Mouse (Mus musculus) intestine, embryonic 15.5 days (tissue): Measurements from ENCODE around the gene Gm4894. TPM values are rescaled to one million over a fixed set of nuclear protein-coding genes. Genes with fewer than 3 reads are reported as not detected.

ENCODE experiments used
- ATAC-seq: fragments of 200-750 bp; cut with Nextera tagmentation; 2 replicates; pipeline ENCODE4 v1.8.0; 2017; ENCODE audit warnings: moderate TSS enrichment, moderate library complexity
- H3K27ac ChIP-seq: fragments of 300-500 bp; sonication (generic); 2 replicates; pipeline ENCODE4 v1.5.1; 2015; ENCODE audit warnings: mild to moderate bottlenecking, inconsistent platforms
- H3K27me3 ChIP-seq: fragments of 300-500 bp; sonication (generic); replicated peaks from 2 replicates; pipeline ENCODE4 v1.6.1; 2015; ENCODE audit warnings: inconsistent platforms
- H3K36me3 ChIP-seq: fragments of 300-500 bp; sonication (generic); 2 replicates; pipeline ENCODE4 v1.6.1; 2015; ENCODE audit warnings: inconsistent platforms
- H3K4me1 ChIP-seq: fragments of 300-500 bp; sonication (generic); replicated peaks from 2 replicates; pipeline ENCODE4 v1.6.1; 2015; ENCODE audit warnings: inconsistent platforms
- H3K4me2 ChIP-seq: fragments of 300-500 bp; sonication (generic); replicated peaks from 2 replicates; pipeline ENCODE4 v1.6.1; 2015; ENCODE audit warnings: mild to moderate bottlenecking, inconsistent platforms
- H3K4me3 ChIP-seq: fragments of 300-500 bp; sonication (generic); replicated peaks from 2 replicates; pipeline ENCODE4 v1.5.1; 2015; ENCODE audit warnings: inconsistent platforms
- H3K9ac ChIP-seq: fragments of 300-500 bp; sonication (generic); 2 replicates; pipeline ENCODE4 v1.6.1; 2015; ENCODE audit warnings: inconsistent platforms
- H3K9me3 ChIP-seq: fragments of 300-500 bp; sonication (generic); 2 replicates; pipeline ENCODE4 v1.6.1; 2016; ENCODE audit warnings: inconsistent platforms
- WGBS: fragments of 180-500 bp; shearing (Covaris S2); methylation state at CpG from one replicate; pipeline ENCODE4 v1.1.7; 2015; 5-methylcytosine and 5-hydroxymethylcytosine counted together
- polyA plus RNA-seq: library from polyadenylated mRNA; unstranded; fragments of >200 nt; fragmentation: Nextera tagmentation; extraction: Ambion mirVana; gene quantifications from 2 replicates; pipeline ENCODE4 v1.2.1, GENCODE M21; 2015

Gene Gm4894
- polyA plus RNA-seq, 1 experiment from 2014 or later = not detected

DNA sequence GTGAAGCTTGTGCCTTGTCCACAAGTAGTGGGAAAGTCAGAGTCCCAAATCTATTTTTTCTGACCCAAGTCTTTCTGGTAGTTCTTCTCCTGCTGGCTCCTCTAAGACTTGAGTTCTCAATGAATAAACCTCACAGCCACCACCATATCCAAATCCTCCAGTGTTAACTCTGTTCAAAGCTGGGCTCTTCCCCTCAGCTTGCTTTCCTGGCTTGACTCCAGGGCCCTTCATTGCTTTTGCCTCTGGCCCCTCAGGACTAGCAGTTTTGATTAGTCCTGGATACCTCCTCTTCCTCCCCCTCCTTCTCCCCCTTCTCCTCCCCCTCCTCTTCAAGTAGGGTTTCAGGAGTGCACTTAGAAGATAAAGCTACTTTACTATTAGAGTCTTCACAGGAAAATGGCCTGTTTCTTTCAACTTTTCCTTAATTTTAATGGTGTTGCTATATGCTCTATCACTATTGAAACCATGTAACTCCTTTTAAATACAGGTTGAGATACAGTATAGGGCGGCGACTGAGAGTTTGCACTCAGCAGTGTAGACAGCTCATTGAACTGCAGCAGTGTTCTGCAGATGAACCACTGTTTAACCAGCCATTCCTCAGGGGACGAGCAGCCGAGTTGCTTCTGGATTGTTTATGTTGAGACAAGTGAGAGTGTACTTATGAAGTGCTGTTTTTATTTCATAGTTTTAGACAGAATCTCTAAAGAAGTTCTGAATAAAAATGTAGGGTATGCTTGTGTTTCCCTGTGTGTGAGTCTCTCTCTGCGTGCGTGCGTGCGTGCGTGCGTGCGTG lies 26.4 kb downstream of the Gm4894 start:
- H3K36me3 ChIP-seq = no peaks in the 10 kb centered on the region
- no peak overlapping the region for H3K4me2 ChIP-seq
- no peak overlapping the region for H3K9ac ChIP-seq
- H3K27ac ChIP-seq = no peak overlapping the region
- no peak for ATAC-seq
- H3K27me3 ChIP-seq = no peaks in the 10 kb centered on the region
- no peaks in the 10 kb centered on the region for H3K4me1 ChIP-seq
- 66% methylated on average over 11 of the region's 11 CpGs for WGBS
- H3K4me3 ChIP-seq = no peak overlapping the region
- no peaks in the 10 kb centered on the region for H3K9me3 ChIP-seq

DNA sequence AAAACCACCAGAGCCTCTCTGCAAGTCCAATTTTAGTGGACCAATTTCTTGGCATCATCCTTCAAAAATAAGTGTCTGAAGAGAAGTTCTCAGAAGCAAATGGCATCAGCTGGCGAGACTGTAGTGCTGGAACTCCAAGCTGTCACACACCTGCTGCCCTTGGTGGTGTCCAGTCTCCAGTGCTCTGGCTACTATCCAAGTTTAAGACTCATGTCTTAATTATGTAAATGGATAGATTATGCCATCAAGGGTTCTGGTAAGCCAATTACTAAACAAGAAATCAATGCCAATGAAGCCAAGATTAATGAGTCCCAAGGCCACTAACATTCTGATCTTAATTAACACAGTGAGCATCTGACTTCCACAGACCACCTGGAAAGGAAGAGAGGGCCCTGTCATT lies 44.8 kb downstream of the Gm4894 start:
- Histone ChIP-seq H3K4me3 (no peak overlapping the region), H3K4me1 (no peaks in the 10 kb centered on the region), H3K27me3 (no peaks in the 10 kb centered on the region), H3K9ac (no peak overlapping the region), H3K4me2 (no peak overlapping the region), H3K27ac (no peak overlapping the region), H3K36me3 (no peaks in the 10 kb centered on the region), H3K9me3 (no peaks in the 10 kb centered on the region)
- ATAC-seq = no peak
- 74% methylated on average over 1 of the region's 1 CpGs for WGBS

DNA sequence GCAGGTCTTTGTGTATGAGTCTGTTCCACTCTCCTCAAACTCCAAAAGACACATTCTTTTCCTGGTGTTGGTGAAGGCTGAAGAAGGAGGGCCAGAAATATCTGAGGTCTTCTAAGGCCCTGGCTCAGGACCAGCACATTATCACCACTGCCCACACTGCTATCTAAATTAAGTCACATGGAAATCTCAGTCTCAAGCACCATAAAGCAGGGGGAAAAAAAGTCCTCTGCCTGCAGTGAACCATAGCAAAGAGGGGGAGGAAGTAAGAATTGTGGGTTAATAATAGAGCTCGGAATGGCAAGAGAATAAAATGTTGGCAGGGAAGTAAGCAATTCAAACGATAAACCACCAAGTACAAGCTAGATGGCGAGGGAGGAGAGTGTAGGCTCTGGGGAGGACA lies 57.2 kb downstream of the Gm4894 start:
- Histone ChIP-seq H3K4me3 (no peak overlapping the region), H3K9ac (no peak overlapping the region), H3K27me3 (no peaks in the 10 kb centered on the region), H3K4me2 (no peak overlapping the region), H3K27ac (no peak overlapping the region), H3K36me3 (no peaks in the 10 kb centered on the region), H3K4me1 (no peaks in the 10 kb centered on the region), H3K9me3 (no peaks in the 10 kb centered on the region)
- 67% methylated on average over 3 of the region's 3 CpGs for WGBS
- ATAC-seq = no peak

GRCm38 (mm10) chr9:49310821-49311220 lies 60.5 kb downstream of the Gm4894 start:
- H3K4me2 ChIP-seq = no peak overlapping the region
- H3K27me3 ChIP-seq = no peaks in the 10 kb centered on the region
- no peak overlapping the region for H3K9ac ChIP-seq
- H3K4me1 ChIP-seq = no peaks in the 10 kb centered on the region
- ATAC-seq = no peak
- WGBS = 42% methylated on average over 4 of the region's 4 CpGs
- H3K36me3 ChIP-seq = no peaks in the 10 kb centered on the region
- no peak overlapping the region for H3K4me3 ChIP-seq
- no peak overlapping the region for H3K27ac ChIP-seq
- no peaks in the 10 kb centered on the region for H3K9me3 ChIP-seq

- no peak for ATAC-seq
- Histone ChIP-seq H3K27me3 (no peaks in the 10 kb centered on the region), H3K4me3 (no peak overlapping the region), H3K36me3 (no peaks in the 10 kb centered on the region), H3K4me1 (no peaks in the 10 kb centered on the region), H3K4me2 (no peak overlapping the region), H3K9ac (no peak overlapping the region), H3K27ac (no peak overlapping the region), H3K9me3 (no peaks in the 10 kb centered on the region)
Observed at GRCm38 (mm10) chr9:49318638-49319037, 68.3 kb downstream of the Gm4894 start.

Other genes with a start within 250 kb of the Gm4894 start
- 27.4 and 30.4 TPM in 2 replicates for gene Zw10, start 194.9 kb upstream of the Gm4894 start, polyA plus RNA-seq
- 0.90 and 1.2 TPM in 2 replicates for gene Tmprss5, start 169.3 kb upstream of the Gm4894 start, polyA plus RNA-seq
- gene Drd2, start 90.1 kb downstream of the Gm4894 start, polyA plus RNA-seq = 0.09 and 0.16 TPM in 2 replicates
- gene Ankk1, start 176.5 kb downstream of the Gm4894 start, polyA plus RNA-seq = not detected in 2 replicates
- 0.85 and 1.1 TPM in 2 replicates for gene Ttc12, start 235.7 kb downstream of the Gm4894 start, polyA plus RNA-seq